Mouse (Mus musculus): ENCODE results near the gene 4932438A13Rik. TPM values are rescaled to one million over a fixed set of nuclear protein-coding genes. Genes with fewer than 3 reads are reported as not detected.
A peak's percentile ranks its signal among the peaks of the same experiment; 100 is the strongest.

The 4932438A13Rik gene
- polyA plus RNA-seq, 1 experiment from 2014 or later: 55.9 TPM

GRCm38 (mm10) chr3:37073211-37073610 lies 210.3 kb downstream of the 4932438A13Rik start:
- no peak overlapping the region for H3K4me3 ChIP-seq (ENCODE audit: low read depth, low read length)
- no peak overlapping the region for H3K4me2 ChIP-seq
- H3K36me3 ChIP-seq (ENCODE audit: insufficient read depth): no peaks in the 10 kb centered on the region
- no peak overlapping the region for H3K27ac ChIP-seq (ENCODE audit: low read depth)
- ATAC-seq (ENCODE audit: insufficient read depth) (no peak), DNase-seq (peak; percentile 61)
- H3K9me3 ChIP-seq (ENCODE audit: low read depth, low read length): no peaks in the 10 kb centered on the region
- H3K27me3 ChIP-seq (ENCODE audit: insufficient read depth, low read length): no peaks in the 10 kb centered on the region
- no peaks in the 10 kb centered on the region for H3K4me1 ChIP-seq (ENCODE audit: insufficient read depth)
- TF ChIP-seq CTCF (IDR thresholded peaks at IDR 0.05; ENCODE audit: low read depth): peak; percentile 49
- H3K9ac ChIP-seq: no peak overlapping the region

- Histone ChIP-seq H3K9me3 (ENCODE audit: low read depth, low read length) (no peaks in the 10 kb centered on the region), H3K36me3 (ENCODE audit: insufficient read depth) (no peaks in the 10 kb centered on the region), H3K27me3 (ENCODE audit: insufficient read depth, low read length) (no peaks in the 10 kb centered on the region), H3K27ac (ENCODE audit: low read depth) (no peak overlapping the region), H3K4me2 (no peak overlapping the region), H3K9ac (no peak overlapping the region), H3K4me1 (ENCODE audit: insufficient read depth) (no peaks in the 10 kb centered on the region), H3K4me3 (ENCODE audit: low read depth, low read length) (no peak overlapping the region)
- peak; percentile 53 for DNase-seq
- WGBS: 36% methylated on average over 4 of the region's 4 CpGs
- peak; percentile 78; the same call in 1 of the 2 replicates for ATAC-seq (ENCODE audit: insufficient read depth)
- no peak for TF ChIP-seq CTCF (IDR thresholded peaks at IDR 0.05; ENCODE audit: low read depth)
These were observed 222.0 kb downstream of the 4932438A13Rik start for GRCm38 (mm10) chr3:37084860-37085259.

- Histone ChIP-seq H3K4me2 (no peak overlapping the region), H3K4me1 (ENCODE audit: insufficient read depth) (no peaks in the 10 kb centered on the region), H3K9me3 (ENCODE audit: low read depth, low read length) (no peaks in the 10 kb centered on the region), H3K9ac (no peak overlapping the region), H3K27ac (ENCODE audit: low read depth) (no peak overlapping the region), H3K4me3 (ENCODE audit: low read depth, low read length) (no peak overlapping the region), H3K27me3 (ENCODE audit: insufficient read depth, low read length) (no peaks in the 10 kb centered on the region), H3K36me3 (ENCODE audit: insufficient read depth) (no peaks in the 10 kb centered on the region)
- no peak for TF ChIP-seq CTCF (IDR thresholded peaks at IDR 0.05; ENCODE audit: low read depth)
- ATAC-seq (ENCODE audit: insufficient read depth) (no peak), DNase-seq (no peak)
These were observed 227.8 kb downstream of the 4932438A13Rik start for GRCm38 (mm10) chr3:37090721-37091120.

Other genes starting within 250 kb of the 4932438A13Rik start
- gene Bbs7, start 249.6 kb upstream of the 4932438A13Rik start, polyA plus RNA-seq (2014; fragmentation: Nextera tagmentation; extraction: Ambion mirVana): 19.2 and 19.9 TPM in 2 replicates
- gene Trpc3, start 172.9 kb upstream of the 4932438A13Rik start, polyA plus RNA-seq (2014; fragmentation: Nextera tagmentation; extraction: Ambion mirVana): 2.4 and 3.9 TPM in 2 replicates
- gene Adad1, start 200.4 kb downstream of the 4932438A13Rik start, polyA plus RNA-seq (2014; fragmentation: Nextera tagmentation; extraction: Ambion mirVana): 0.33 and 0.46 TPM in 2 replicates

All from lung, embryonic 14.5 days (tissue).